ENCODE assay signal across 11 mouse cellular contexts in the genomic region with DNA sequence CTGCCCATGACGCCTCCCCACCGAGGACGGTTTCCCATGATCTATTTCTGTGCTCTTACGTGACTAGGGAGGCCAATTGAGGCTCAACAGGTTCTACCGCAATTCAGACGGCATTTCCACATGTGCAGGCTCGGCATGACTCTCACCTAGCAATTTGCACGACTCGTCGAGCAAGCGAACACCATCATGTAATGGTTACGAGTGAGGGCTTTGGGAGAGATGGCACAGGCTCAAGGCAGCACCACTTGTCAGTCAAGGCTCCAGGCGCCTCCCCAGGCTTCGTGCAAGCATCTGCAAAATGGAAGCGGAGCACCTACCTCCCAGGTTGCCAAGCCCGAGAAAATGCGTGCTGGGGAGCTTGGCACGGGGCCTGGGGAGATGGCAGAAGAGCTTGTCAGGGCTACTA. TPM values are rescaled to one million over a fixed set of nuclear protein-coding genes. Genes with fewer than 3 reads are reported as not detected.
DNase-seq lines count a peak whose midpoint lies in the region; ATAC-seq and TF ChIP-seq lines count a peak whose summit lies in the region.
"Had no signal": no experiment of that assay in that cellular context is flagged by ENCODE, and none has a peak within 500 bp of the region (broad histone marks: within the 10 kb centered on the region; RNA-seq: fewer than 3 reads in every experiment).

No protein-coding gene starts in this region.

- no peaks in the 10 kb centered on the region for H3K36me3 ChIP-seq in kidney, embryonic 16.5 days (ENCODE audit: insufficient read depth, low read length)
- H3K36me3 ChIP-seq in embryonic facial prominence, embryonic 12.5 days = 0 out of 2 replicates have a peak, but pooled peaks cover under 1% of the 10 kb centered on the region
- H3K36me3 ChIP-seq in heart, postnatal 0 days (replicated peaks; ENCODE audit: control insufficient read depth, insufficient read depth, low read length) = no peaks in the 10 kb centered on the region; the same call in 1 of the 2 replicates
- H3K36me3 ChIP-seq: stomach, embryonic 15.5 days had no signal

- 50% methylated on average over 18 of the region's 18 CpGs for WGBS in kidney, embryonic 16.5 days
- WGBS in embryonic facial prominence, embryonic 12.5 days = 67% methylated on average over 18 of the region's 18 CpGs
- 35% methylated on average over 18 of the region's 18 CpGs for WGBS in heart, postnatal 0 days

- no peaks in the 10 kb centered on the region for H3K9me3 ChIP-seq in kidney, embryonic 16.5 days (ENCODE audit: low read length)
- H3K9me3 ChIP-seq in embryonic facial prominence, embryonic 12.5 days = no peaks in the 10 kb centered on the region
- H3K9me3 ChIP-seq in heart, postnatal 0 days (replicated peaks; ENCODE audit: control insufficient read depth, low read length) = no peaks in the 10 kb centered on the region
- H3K9me3 ChIP-seq: stomach, embryonic 15.5 days had no signal

- H3K27ac ChIP-seq in kidney, embryonic 16.5 days (ENCODE audit: low read length) = no peak overlapping the region
- peak overlapping the region; percentile 52; the same call in 1 of the 2 replicates for H3K27ac ChIP-seq in embryonic facial prominence, embryonic 12.5 days
- H3K27ac ChIP-seq in heart, postnatal 0 days (ENCODE audit: low read depth) = peak overlapping the region; percentile 65
- H3K27ac ChIP-seq: stomach, embryonic 15.5 days had no signal

- TF ChIP-seq EP300 in heart, postnatal 0 days (IDR thresholded peaks at IDR 0.05; ENCODE audit: low read depth) = no peak

- no peak overlapping the region for H3K4me3 ChIP-seq in kidney, embryonic 16.5 days (ENCODE audit: low read length)
- H3K4me3 ChIP-seq in embryonic facial prominence, embryonic 12.5 days = no peak overlapping the region
- no peak overlapping the region for H3K4me3 ChIP-seq in heart, postnatal 0 days (ENCODE audit: low read depth, low read length)
- H3K4me3 ChIP-seq: stomach, embryonic 15.5 days had no signal

- peaks cover 75% of the 10 kb centered on the region for H3K4me1 ChIP-seq in kidney, embryonic 16.5 days (ENCODE audit: insufficient read depth, low read length)
- peaks cover 73% of the 10 kb centered on the region for H3K4me1 ChIP-seq in embryonic facial prominence, embryonic 12.5 days
- H3K4me1 ChIP-seq in heart, postnatal 0 days (ENCODE audit: control insufficient read depth, insufficient read depth) = peaks cover 78% of the 10 kb centered on the region

- peak; percentile 53 for DNase-seq in cerebellum, adult 8-10 months
- DNase-seq in cerebellum, postnatal 4 days (ENCODE audit: low spot score in 2 of 2) = no peak
- peak; percentile 45 for DNase-seq in kidney, postnatal 10 days
- DNase-seq in heart, postnatal 0 days (ENCODE audit: low spot score) = no peak
- no peak for DNase-seq in urinary bladder, adult 18-20 months (ENCODE audit: low spot score in 2 of 2)
- DNase-seq: lung, adult 18-20 months had no signal

- H3K27me3 ChIP-seq in kidney, embryonic 16.5 days (ENCODE audit: insufficient read depth, low read length) = no peaks in the 10 kb centered on the region
- no peaks in the 10 kb centered on the region for H3K27me3 ChIP-seq in embryonic facial prominence, embryonic 12.5 days
- H3K27me3 ChIP-seq in heart, postnatal 0 days (ENCODE audit: control insufficient read depth, insufficient read depth, low read length) = no peaks in the 10 kb centered on the region
- H3K27me3 ChIP-seq: Patski; stomach, embryonic 15.5 days had no signal

- no peak for ATAC-seq in kidney, embryonic 16.5 days (ENCODE audit: low FRiP score, low TSS enrichment)
- ATAC-seq in embryonic facial prominence, embryonic 12.5 days (ENCODE audit: insufficient number of reproducible peaks, insufficient read depth, low FRiP score, low TSS enrichment) = no peak
- no peak for ATAC-seq in heart, postnatal 0 days (ENCODE audit: insufficient read depth, low read depth)
- no peak for ATAC-seq in megakaryocyte-erythroid progenitor cell, adult 5-6 weeks (replicated peaks; ENCODE audit: low FRiP score, low TSS enrichment, poor library complexity, severe bottlenecking)
- ATAC-seq: Patski had no signal

- TF ChIP-seq CTCF in heart, postnatal 0 days (IDR thresholded peaks at IDR 0.05; ENCODE audit: low read depth) = no peak

- no peak overlapping the region for H3K9ac ChIP-seq in kidney, embryonic 16.5 days (replicated peaks; ENCODE audit: low read length)
- no peak overlapping the region for H3K9ac ChIP-seq in embryonic facial prominence, embryonic 12.5 days
- no peak overlapping the region for H3K9ac ChIP-seq in heart, postnatal 0 days (replicated peaks; ENCODE audit: low read depth, low read length)
- H3K9ac ChIP-seq: stomach, embryonic 15.5 days had no signal

- no peak overlapping the region for H3K4me2 ChIP-seq in kidney, embryonic 16.5 days (replicated peaks; ENCODE audit: low read depth, low read length)
- no peak overlapping the region; the same call in 1 of the 2 replicates for H3K4me2 ChIP-seq in embryonic facial prominence, embryonic 12.5 days (replicated peaks)
- H3K4me2 ChIP-seq in heart, postnatal 0 days (ENCODE audit: low read depth, low read length) = peak overlapping the region; percentile 26
- H3K4me2 ChIP-seq: stomach, embryonic 15.5 days had no signal

RNA-seq across cellular contexts. Expression of a gene that starts 18.0 kb away (rescaled TPM):
- 51.5 and 59.8 TPM in 2 replicates for polyA plus RNA-seq in kidney, embryonic 16.5 days (2015; fragmentation: Nextera tagmentation; extraction: Ambion mirVana)
- polyA plus RNA-seq in embryonic facial prominence, embryonic 12.5 days (2016; fragmentation: Nextera tagmentation; extraction: Ambion mirVana) = 70.0 and 80.0 TPM in 2 replicates
- 194 and 287 TPM in 2 replicates for total RNA-seq in heart, postnatal 0 days (2014; rRNA removed; ENCODE audit: low replicate concordance)
- polyA plus RNA-seq in heart, postnatal 0 days (2015; fragmentation: Nextera tagmentation; extraction: Ambion mirVana) = 51.4 and 67.2 TPM in 2 replicates
- total RNA-seq in megakaryocyte-erythroid progenitor cell, adult 5-6 weeks (2014; fragmentation: Nextera tagmentation) = 10.7 and 16.6 TPM in 2 replicates
- 6.1 and 11.4 TPM in 2 replicates for total RNA-seq in megakaryocyte-erythroid progenitor cell, adult 5-6 weeks (2017)

RNA-seq across cellular contexts. Expression of a gene that starts 22.5 kb away (rescaled TPM):
- polyA plus RNA-seq in kidney, embryonic 16.5 days (2015; fragmentation: Nextera tagmentation; extraction: Ambion mirVana) = 46.0 and 49.9 TPM in 2 replicates
- 30.3 and 31.3 TPM in 2 replicates for polyA plus RNA-seq in embryonic facial prominence, embryonic 12.5 days (2016; fragmentation: Nextera tagmentation; extraction: Ambion mirVana)
- total RNA-seq in heart, postnatal 0 days (2014; rRNA removed; ENCODE audit: low replicate concordance) = 47.9 and 55.5 TPM in 2 replicates
- polyA plus RNA-seq in heart, postnatal 0 days (2015; fragmentation: Nextera tagmentation; extraction: Ambion mirVana) = 18.7 and 20.0 TPM in 2 replicates
- total RNA-seq in megakaryocyte-erythroid progenitor cell, adult 5-6 weeks (2014; fragmentation: Nextera tagmentation) = 71.5 and 93.3 TPM in 2 replicates
- 39.9 and 59.4 TPM in 2 replicates for total RNA-seq in megakaryocyte-erythroid progenitor cell, adult 5-6 weeks (2017)

RNA-seq across cellular contexts. Expression of a gene that starts 26.8 kb away (rescaled TPM):
- polyA plus RNA-seq in kidney, embryonic 16.5 days (2015; fragmentation: Nextera tagmentation; extraction: Ambion mirVana) = 90.2 and 108 TPM in 2 replicates
- polyA plus RNA-seq in embryonic facial prominence, embryonic 12.5 days (2016; fragmentation: Nextera tagmentation; extraction: Ambion mirVana) = 104 and 108 TPM in 2 replicates
- 36.0 and 41.4 TPM in 2 replicates for total RNA-seq in heart, postnatal 0 days (2014; rRNA removed; ENCODE audit: low replicate concordance)
- 90.1 and 92.7 TPM in 2 replicates for polyA plus RNA-seq in heart, postnatal 0 days (2015; fragmentation: Nextera tagmentation; extraction: Ambion mirVana)
- 110 TPM in 2 replicates for total RNA-seq in megakaryocyte-erythroid progenitor cell, adult 5-6 weeks (2014; fragmentation: Nextera tagmentation)
- 71.3 and 94.9 TPM in 2 replicates for total RNA-seq in megakaryocyte-erythroid progenitor cell, adult 5-6 weeks (2017)

RNA-seq across cellular contexts. Expression of a gene that starts 36.7 kb away (rescaled TPM):
- polyA plus RNA-seq in kidney, embryonic 16.5 days (2015; fragmentation: Nextera tagmentation; extraction: Ambion mirVana) = 21.2 and 24.6 TPM in 2 replicates
- 20.6 and 21.7 TPM in 2 replicates for polyA plus RNA-seq in embryonic facial prominence, embryonic 12.5 days (2016; fragmentation: Nextera tagmentation; extraction: Ambion mirVana)
- total RNA-seq in heart, postnatal 0 days (2014; rRNA removed; ENCODE audit: low replicate concordance) = 3.9 and 5.6 TPM in 2 replicates
- polyA plus RNA-seq in heart, postnatal 0 days (2015; fragmentation: Nextera tagmentation; extraction: Ambion mirVana) = 2.2 and 2.9 TPM in 2 replicates
- 36.4 and 48.1 TPM in 2 replicates for total RNA-seq in megakaryocyte-erythroid progenitor cell, adult 5-6 weeks (2014; fragmentation: Nextera tagmentation)
- 7.5 and 12.3 TPM in 2 replicates for total RNA-seq in megakaryocyte-erythroid progenitor cell, adult 5-6 weeks (2017)

RNA-seq across cellular contexts. Expression of a gene that starts 55.7 kb away (rescaled TPM):
- polyA plus RNA-seq in kidney, embryonic 16.5 days (2015; fragmentation: Nextera tagmentation; extraction: Ambion mirVana) = 42.7 and 43.1 TPM in 2 replicates
- 43.4 and 44.3 TPM in 2 replicates for polyA plus RNA-seq in embryonic facial prominence, embryonic 12.5 days (2016; fragmentation: Nextera tagmentation; extraction: Ambion mirVana)
- total RNA-seq in heart, postnatal 0 days (2014; rRNA removed; ENCODE audit: low replicate concordance) = 28.7 and 45.8 TPM in 2 replicates
- 21.9 and 23.4 TPM in 2 replicates for polyA plus RNA-seq in heart, postnatal 0 days (2015; fragmentation: Nextera tagmentation; extraction: Ambion mirVana)
- total RNA-seq in megakaryocyte-erythroid progenitor cell, adult 5-6 weeks (2014; fragmentation: Nextera tagmentation) = 4.7 and 9.3 TPM in 2 replicates
- total RNA-seq in megakaryocyte-erythroid progenitor cell, adult 5-6 weeks (2017) = 11.8 and 15.7 TPM in 2 replicates

Comparison
In these comparisons a context has a peak if more than half of its experiments do, and no peak if none do; other contexts are left out.
1. DNase-seq: peak in cerebellum, adult 8-10 months (single experiment) and kidney, postnatal 10 days (single experiment); none in cerebellum, postnatal 4 days (0 of 2), heart, postnatal 0 days (single experiment) and urinary bladder, adult 18-20 months (0 of 2).